Mouse (Mus musculus): ENCODE data around the gene Spred2.

DNA sequence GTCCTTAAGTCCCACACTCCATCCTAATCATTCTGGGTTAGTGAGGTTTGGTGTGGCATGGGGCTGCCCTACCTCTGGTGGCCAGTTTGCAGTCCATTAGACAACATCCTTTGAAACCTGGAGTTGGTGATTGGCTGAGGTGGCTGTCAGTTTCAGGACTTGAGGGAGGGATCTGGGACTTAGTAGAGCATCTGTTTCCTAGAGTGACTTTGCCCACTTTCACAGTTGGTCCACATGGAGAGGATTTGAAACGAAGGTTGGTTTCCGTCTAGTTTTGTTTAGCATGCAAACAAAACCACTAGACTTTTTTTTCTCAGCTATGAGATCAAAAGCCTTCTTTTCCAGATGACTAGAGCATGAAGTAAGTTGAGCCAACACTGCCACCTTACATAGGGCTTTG lies 53.5 kb downstream of the Spred2 start:
- no peak for TF ChIP-seq POLR2A (IDR thresholded peaks at IDR 0.05; ENCODE audit: borderline replicate concordance, extremely low read depth, low read depth, low read length)
- no peak for TF ChIP-seq CTCF (IDR thresholded peaks at IDR 0.05; ENCODE audit: insufficient read depth, low read length)
